Mouse (Mus musculus) cerebellum, adult 9-11 months (tissue): ENCODE data around the gene 1110002E22Rik.

Source experiments
- DNase-seq: peaks from one replicate; pipeline ENCODE4 v3.0.0; 2022

The 1110002E22Rik gene

GRCm38 (mm10) chr3:138110910-138111782 lies 46.3 kb downstream of the 1110002E22Rik start:
- DNase-seq: no peak

GRCm38 (mm10) chr3:138114106-138114505 lies 49.3 kb downstream of the 1110002E22Rik start:
- DNase-seq: no peak

- no peak for DNase-seq
Observed at GRCm38 (mm10) chr3:138116871-138117270, 52.0 kb downstream of the 1110002E22Rik start.

- DNase-seq: no peak
Observed at GRCm38 (mm10) chr3:138118392-138118791, 53.5 kb downstream of the 1110002E22Rik start.

- no peak for DNase-seq
Observed at GRCm38 (mm10) chr3:138118831-138119230, 54.0 kb downstream of the 1110002E22Rik start.

- DNase-seq: no peak
Observed at GRCm38 (mm10) chr3:138119444-138120105, 54.7 kb downstream of the 1110002E22Rik start.

- no peak for DNase-seq
Observed at GRCm38 (mm10) chr3:138121461-138121860, 56.6 kb downstream of the 1110002E22Rik start.

- no peak for DNase-seq
Observed at GRCm38 (mm10) chr3:138123842-138124241, 59.0 kb downstream of the 1110002E22Rik start.

- DNase-seq: no peak
Observed at GRCm38 (mm10) chr3:138129110-138129509, 64.3 kb downstream of the 1110002E22Rik start.

GRCm38 (mm10) chr3:138130692-138131091 lies 65.8 kb downstream of the 1110002E22Rik start:
- no peak for DNase-seq
